Comparison of ENCODE assay signal across 17 mouse cellular contexts in the genomic region with DNA sequence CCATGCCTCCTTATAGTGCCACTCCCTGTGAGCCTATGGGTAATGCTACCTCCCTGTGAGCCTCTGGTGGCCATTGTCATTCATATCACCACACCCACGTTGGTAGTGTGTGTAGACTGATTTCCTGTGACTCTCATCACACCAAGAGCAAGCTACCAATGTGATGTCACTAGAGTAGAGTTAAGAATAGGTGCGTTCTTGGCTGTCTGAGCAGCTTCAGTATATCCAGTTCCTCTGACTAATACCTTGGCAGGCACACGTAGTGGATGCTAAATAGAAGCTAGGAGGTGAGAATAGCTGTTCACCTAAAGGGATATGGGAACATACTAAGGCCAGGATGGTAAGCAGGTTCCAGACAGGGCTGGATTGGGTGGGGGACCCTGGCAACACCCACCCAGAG.
"Had no signal": no experiment of that assay in that cellular context is flagged by ENCODE, and none has a peak within 500 bp of the region (broad histone marks: within the 10 kb centered on the region; RNA-seq: fewer than 3 reads in every experiment).

No protein-coding gene starts in this region.

- H3K4me2 ChIP-seq: limb, embryonic 13.5 days; liver, embryonic 13.5 days; midbrain, embryonic 11.5 days; stomach, embryonic 15.5 days had no signal

- H3K27me3 ChIP-seq: limb, embryonic 13.5 days; liver, embryonic 13.5 days; stomach, embryonic 15.5 days had no signal

- H3K4me1 ChIP-seq: limb, embryonic 13.5 days; liver, embryonic 13.5 days had no signal

- H3K4me3 ChIP-seq: limb, embryonic 10.5 days; limb, embryonic 13.5 days; liver, embryonic 13.5 days; stomach, embryonic 15.5 days had no signal

- H3K9me3 ChIP-seq: limb, embryonic 10.5 days; limb, embryonic 13.5 days; liver, embryonic 13.5 days; stomach, embryonic 15.5 days had no signal

- H3K27ac ChIP-seq: limb, embryonic 10.5 days; limb, embryonic 13.5 days; liver, embryonic 13.5 days; stomach, embryonic 15.5 days had no signal

- DNase-seq: kidney, adult 9 months; kidney, postnatal 14 days; kidney, postnatal 4 days; layer of hippocampus, postnatal 36 days; liver, embryonic 13.5 days; lung, adult 2 months; lung, postnatal 14 days; lung, postnatal 4 days; midbrain, embryonic 14.5 days; right cerebral cortex, adult 18-20 months; right cerebral cortex, postnatal 14 days; right cerebral cortex, postnatal 4 days; thymus, postnatal 25 days had no signal

- H3K9ac ChIP-seq: limb, embryonic 13.5 days; liver, embryonic 13.5 days; stomach, embryonic 15.5 days had no signal

- H3K36me3 ChIP-seq: limb, embryonic 10.5 days; limb, embryonic 13.5 days; liver, embryonic 13.5 days; stomach, embryonic 15.5 days had no signal
